Mouse (Mus musculus): ENCODE results near the gene Bdkrb2. TPM values are rescaled to one million over a fixed set of nuclear protein-coding genes. Genes with fewer than 3 reads are reported as not detected.

Gene Bdkrb2
- total RNA-seq, 2 experiments from 2014 or later: 7.4 to 11.6 TPM

GRCm38 (mm10) chr12:105590786-105591185 is 27.8 kb downstream of the Bdkrb2 start:
- DNase-seq: peak; percentile 67

GRCm38 (mm10) chr12:105592361-105592761 is 29.3 kb downstream of the Bdkrb2 start:
- DNase-seq: no peak

GRCm38 (mm10) chr12:105593471-105593870 is 30.4 kb downstream of the Bdkrb2 start:
- no peak for DNase-seq

- DNase-seq: no peak
Measured at GRCm38 (mm10) chr12:105597135-105597534, 34.1 kb downstream of the Bdkrb2 start.

- no peak for DNase-seq
Measured at GRCm38 (mm10) chr12:105598503-105598902, 35.5 kb downstream of the Bdkrb2 start.

- DNase-seq: peak; percentile 23
Measured at GRCm38 (mm10) chr12:105599098-105599497, 36.1 kb downstream of the Bdkrb2 start.

GRCm38 (mm10) chr12:105601586-105601985 is 38.6 kb downstream of the Bdkrb2 start:
- DNase-seq: no peak

- DNase-seq: no peak
Measured at GRCm38 (mm10) chr12:105602581-105603210, 39.7 kb downstream of the Bdkrb2 start, which contains the start of gene Bdkrb1. Gene Bdkrb1, plus strand, starts transcription at chr12:105603085.

- DNase-seq: no peak
Measured at GRCm38 (mm10) chr12:105603904-105604303, 40.9 kb downstream of the Bdkrb2 start.

- no peak for DNase-seq
Measured at GRCm38 (mm10) chr12:105605212-105605611, 42.2 kb downstream of the Bdkrb2 start.

GRCm38 (mm10) chr12:105606881-105607280 is 43.9 kb downstream of the Bdkrb2 start:
- no peak for DNase-seq

GRCm38 (mm10) chr12:105611045-105611444 is 48.0 kb downstream of the Bdkrb2 start:
- DNase-seq: no peak

GRCm38 (mm10) chr12:105611748-105612147 is 48.7 kb downstream of the Bdkrb2 start:
- peak; percentile 72 for DNase-seq

- no peak for DNase-seq
Measured at GRCm38 (mm10) chr12:105613559-105613958, 50.5 kb downstream of the Bdkrb2 start.

- no peak for DNase-seq
Measured at GRCm38 (mm10) chr12:105622048-105622447, 59.0 kb downstream of the Bdkrb2 start.

GRCm38 (mm10) chr12:105622981-105623539 is 60.0 kb downstream of the Bdkrb2 start:
- no peak for DNase-seq

GRCm38 (mm10) chr12:105625798-105626197 is 62.8 kb downstream of the Bdkrb2 start:
- no peak for DNase-seq

- no peak for DNase-seq
Measured at GRCm38 (mm10) chr12:105634374-105635067, 71.5 kb downstream of the Bdkrb2 start.

GRCm38 (mm10) chr12:105636551-105636950 is 73.5 kb downstream of the Bdkrb2 start:
- DNase-seq: no peak

- no peak for DNase-seq
Measured at GRCm38 (mm10) chr12:105637554-105637953, 74.5 kb downstream of the Bdkrb2 start.

- DNase-seq: no peak
Measured at GRCm38 (mm10) chr12:105642770-105643321, 79.8 kb downstream of the Bdkrb2 start.

All from adrenal gland, postnatal 10 days (tissue).